Mouse (Mus musculus) spleen, postnatal 36 days (tissue): Measurements from ENCODE around the gene Tns1.

Experiments used
- DNase-seq, 2 experiments: peaks; one replicate each; pipeline ENCODE4 v3.0.0; 2022; ENCODE audit warnings: low spot score in 2 of 2, mixed read lengths in 1 of 2

Gene Tns1

GRCm38 (mm10) chr1:74058771-74059170, 65.5 kb downstream of the Tns1 start:
- no peak for DNase-seq

- DNase-seq, result no peak
These were observed 65.9 kb downstream of the Tns1 start for GRCm38 (mm10) chr1:74058309-74058708.

- no peak for DNase-seq
These were observed 66.7 kb downstream of the Tns1 start for GRCm38 (mm10) chr1:74057501-74057900.

GRCm38 (mm10) chr1:74055552-74055951, 68.7 kb downstream of the Tns1 start:
- DNase-seq, result no peak

GRCm38 (mm10) chr1:74054471-74054870, 69.8 kb downstream of the Tns1 start:
- no peak for DNase-seq

- DNase-seq, result no peak
These were observed 70.2 kb downstream of the Tns1 start for GRCm38 (mm10) chr1:74054007-74054406.

- DNase-seq, result no peak
These were observed 71.2 kb downstream of the Tns1 start for GRCm38 (mm10) chr1:74053068-74053467.

GRCm38 (mm10) chr1:74051349-74051748, 72.9 kb downstream of the Tns1 start:
- DNase-seq, result no peak

- DNase-seq, result no peak
These were observed 74.8 kb downstream of the Tns1 start for GRCm38 (mm10) chr1:74049430-74049829.

- no peak for DNase-seq
These were observed 76.5 kb downstream of the Tns1 start for GRCm38 (mm10) chr1:74047722-74048121.

GRCm38 (mm10) chr1:74047311-74047710, 76.9 kb downstream of the Tns1 start:
- DNase-seq, result no peak

- no peak for DNase-seq
These were observed 79.2 kb downstream of the Tns1 start for GRCm38 (mm10) chr1:74045034-74045433.

GRCm38 (mm10) chr1:74044421-74044820, 79.8 kb downstream of the Tns1 start:
- DNase-seq, result no peak

- no peak for DNase-seq
These were observed 80.6 kb downstream of the Tns1 start for GRCm38 (mm10) chr1:74043584-74044105.

- no peak for DNase-seq
These were observed 81.4 kb downstream of the Tns1 start for GRCm38 (mm10) chr1:74042711-74043467.

GRCm38 (mm10) chr1:74041692-74042091, 82.6 kb downstream of the Tns1 start:
- DNase-seq, result no peak

GRCm38 (mm10) chr1:74041178-74041577, 83.1 kb downstream of the Tns1 start:
- no peak for DNase-seq

- peak; percentile 31 to 59 for DNase-seq
These were observed 87.5 kb downstream of the Tns1 start for GRCm38 (mm10) chr1:74036560-74037390.

GRCm38 (mm10) chr1:74035912-74036489, 88.2 kb downstream of the Tns1 start:
- DNase-seq, result no peak

- DNase-seq, result no peak
These were observed 88.8 kb downstream of the Tns1 start for GRCm38 (mm10) chr1:74035487-74035886.

GRCm38 (mm10) chr1:74034736-74035135, 89.5 kb downstream of the Tns1 start:
- no peak for DNase-seq

- no peak for DNase-seq
These were observed 90.0 kb downstream of the Tns1 start for GRCm38 (mm10) chr1:74034211-74034610.
